Mouse (Mus musculus) adipocyte (in vitro differentiated cells): ENCODE measurements at regions not wholly inside any gene's neighbourhood (a gene's known extent, or its start where the extent isn't known, plus 50 kb on each side); places are given as distances from the start of the nearest gene placed in this dataset.

ENCODE experiments used
- DNase-seq: peaks from one replicate; pipeline ENCODE4 v3.0.0-alpha.2; 2016; ENCODE audit warnings: low spot score

DNA sequence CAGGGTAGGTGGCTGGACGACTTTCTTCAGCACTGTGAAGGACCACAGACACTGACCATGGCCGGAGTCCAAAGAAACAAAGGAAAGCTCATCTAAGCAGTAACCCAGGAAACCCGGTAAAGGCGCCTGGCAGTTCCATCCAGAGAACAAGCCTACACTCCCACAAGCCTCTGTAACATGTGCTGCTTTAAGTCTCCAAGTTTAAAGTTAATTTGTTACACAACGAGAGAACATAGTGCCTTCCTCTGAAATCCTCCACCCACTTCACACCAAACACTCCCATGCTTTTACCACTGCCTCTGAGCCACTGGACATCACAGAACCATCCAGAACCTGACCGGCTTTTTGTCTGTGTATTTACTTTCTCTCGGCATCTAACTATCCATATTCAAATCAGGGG is 416.0 kb downstream of the Atp23 start:
- no peak for DNase-seq

DNA sequence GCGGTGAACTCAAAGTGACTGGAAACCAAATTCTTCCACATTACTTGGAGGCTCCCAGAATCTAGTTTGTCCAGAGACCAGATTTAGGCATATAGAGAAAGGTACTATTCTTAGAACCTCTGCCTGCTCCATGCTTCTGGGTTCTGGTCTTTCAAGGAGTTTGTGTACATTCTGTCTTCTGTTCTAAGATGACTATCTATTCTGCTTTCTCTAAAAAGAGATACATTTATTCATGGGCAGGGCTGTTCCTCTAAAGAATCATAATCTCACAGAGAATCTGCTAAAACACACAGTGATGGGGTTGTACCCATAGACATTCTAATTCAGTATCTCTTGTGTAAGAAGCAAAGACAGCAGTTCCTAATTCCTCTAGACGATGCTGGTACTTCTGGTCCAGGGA is 417.7 kb downstream of the Atp23 start:
- no peak for DNase-seq

DNA sequence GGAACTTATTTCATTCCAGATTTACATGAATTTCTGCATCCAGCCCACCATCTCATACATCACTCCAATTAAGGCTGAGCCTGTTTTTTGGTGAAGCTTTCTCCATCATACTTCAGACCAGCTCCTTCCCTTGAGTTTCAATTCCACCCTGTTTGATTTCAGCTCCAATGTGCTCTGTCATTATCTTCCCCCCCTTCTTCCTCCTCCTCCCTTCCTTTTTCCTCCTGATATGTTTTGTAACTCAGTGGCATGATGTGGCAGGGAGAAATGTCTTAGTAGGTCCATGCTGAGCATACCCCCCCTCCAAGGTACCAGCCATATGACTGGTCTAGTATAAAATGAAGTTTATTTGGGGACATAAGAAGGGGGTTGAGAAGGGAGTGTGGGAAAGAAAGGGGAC is 420.8 kb downstream of the Atp23 start:
- no peak for DNase-seq

DNA sequence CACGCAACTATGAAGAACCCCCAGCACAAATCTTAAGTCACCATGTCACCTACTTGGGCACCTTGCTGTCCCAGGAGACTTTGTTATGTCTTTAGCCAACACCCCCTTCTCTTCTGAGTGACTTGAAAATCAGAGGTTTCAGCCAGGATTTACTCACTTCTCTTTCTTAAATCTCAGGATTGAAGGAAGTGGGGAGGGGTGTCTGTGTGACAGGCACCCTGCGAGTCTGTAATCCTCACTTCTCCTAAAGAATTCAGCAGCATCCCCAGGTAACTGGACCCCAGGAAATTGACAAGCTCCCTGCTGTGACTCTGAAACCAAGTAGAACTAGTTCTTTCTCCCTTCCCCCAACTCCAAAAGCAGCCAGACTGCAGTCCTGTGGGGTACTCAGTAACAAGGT is 421.4 kb downstream of the Atp23 start:
- DNase-seq, result no peak

DNA sequence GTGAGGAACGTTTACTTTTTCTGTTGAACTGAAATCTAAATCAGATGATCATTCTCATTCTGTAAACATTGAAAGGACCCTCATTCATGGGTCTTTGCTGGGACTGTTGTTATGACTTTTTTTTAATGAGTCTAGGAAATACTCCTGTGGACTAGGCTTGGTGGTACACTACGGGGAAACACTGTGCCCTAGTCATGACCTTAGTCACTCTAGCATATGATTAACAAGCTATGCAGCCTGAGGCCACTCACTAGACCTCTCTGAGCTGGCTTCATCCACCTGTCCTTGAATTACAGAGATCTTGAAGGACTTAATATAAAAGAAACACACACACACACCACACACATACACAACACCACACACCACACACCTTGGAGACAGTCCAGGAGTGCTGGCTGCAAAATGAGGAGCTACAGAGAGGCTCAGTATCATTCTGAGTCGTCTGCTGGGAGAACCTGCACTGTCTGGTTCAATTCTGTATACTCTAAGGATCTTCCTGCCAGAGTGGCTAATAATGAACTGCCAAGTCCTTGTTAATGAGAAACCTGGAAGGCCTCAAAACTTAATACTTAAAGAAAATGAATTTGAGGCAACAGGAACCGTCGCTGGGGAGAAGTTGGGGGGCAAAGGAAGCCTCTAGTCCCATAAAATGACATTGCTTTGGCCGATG is 428.0 kb downstream of the Atp23 start:
- no peak for DNase-seq

DNA sequence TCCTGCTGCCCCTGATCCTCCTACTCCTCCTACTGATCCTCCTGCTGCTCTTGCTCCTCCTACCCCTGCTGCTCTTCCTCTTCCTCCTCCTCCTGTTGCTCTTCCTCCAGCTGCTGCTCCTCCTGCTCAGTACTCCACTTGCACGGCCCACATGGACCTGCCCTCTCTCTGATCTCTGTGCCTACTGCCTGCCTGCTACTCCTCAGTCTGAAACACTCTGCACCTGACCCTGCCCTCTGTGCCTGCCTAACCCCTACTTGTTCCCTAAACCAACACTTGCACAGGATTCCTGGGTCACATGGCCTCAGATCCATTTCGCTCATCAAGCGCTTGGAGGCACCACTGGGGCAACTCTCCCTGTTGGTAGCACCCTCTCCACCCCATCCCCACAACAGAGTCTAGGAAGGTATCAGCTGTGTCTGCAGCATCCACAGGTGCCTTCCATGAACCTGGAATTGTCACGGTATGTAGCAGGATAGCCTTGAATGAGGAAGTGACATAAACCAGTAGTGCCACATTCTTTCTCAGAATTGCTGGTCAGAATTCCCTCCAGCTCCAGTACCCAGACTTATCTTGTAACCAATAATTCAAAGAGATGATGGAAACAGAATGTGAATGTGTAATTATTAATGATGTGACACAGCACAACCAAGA is 430.2 kb downstream of the Atp23 start:
- DNase-seq, result no peak

DNA sequence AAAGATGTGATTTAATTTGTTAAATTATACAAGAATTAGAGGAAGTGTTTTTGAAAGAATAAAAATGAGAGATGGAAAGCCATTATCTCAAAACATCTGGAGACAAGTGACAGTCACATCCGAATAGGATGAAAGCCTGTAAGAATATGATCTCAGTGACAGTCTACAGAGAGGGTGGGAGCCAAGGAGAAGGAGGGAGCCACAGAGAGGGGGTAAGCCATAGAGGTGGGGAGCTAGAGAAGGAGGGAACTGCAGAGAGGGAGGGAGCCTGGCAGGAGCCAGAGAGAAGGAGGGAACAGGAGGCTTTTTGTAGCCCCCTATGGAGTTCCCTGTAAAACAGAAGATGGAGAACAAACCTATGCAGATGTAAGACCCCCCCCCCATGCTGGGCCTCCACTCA is 438.4 kb downstream of the Atp23 start:
- DNase-seq, result no peak

DNA sequence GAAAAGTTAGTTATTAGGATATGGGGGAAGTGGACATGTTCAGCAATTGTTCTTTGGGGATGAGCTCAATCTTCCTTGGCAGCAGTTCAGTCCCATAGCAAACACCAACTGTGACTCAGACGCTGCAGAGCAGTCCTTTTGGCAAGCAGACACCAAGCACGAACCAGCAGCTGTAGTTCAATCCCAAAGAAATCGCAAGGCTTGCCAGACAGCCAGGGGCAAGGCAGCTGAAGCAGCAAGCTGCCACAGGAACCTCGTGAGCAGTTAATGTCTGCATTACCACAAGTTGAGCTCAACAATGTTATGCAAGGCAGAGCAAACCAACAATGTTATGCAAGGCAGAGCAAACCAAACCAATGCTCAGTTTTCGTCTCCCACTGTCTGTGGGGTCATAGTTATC is 442.6 kb downstream of the Atp23 start:
- DNase-seq, result no peak

DNA sequence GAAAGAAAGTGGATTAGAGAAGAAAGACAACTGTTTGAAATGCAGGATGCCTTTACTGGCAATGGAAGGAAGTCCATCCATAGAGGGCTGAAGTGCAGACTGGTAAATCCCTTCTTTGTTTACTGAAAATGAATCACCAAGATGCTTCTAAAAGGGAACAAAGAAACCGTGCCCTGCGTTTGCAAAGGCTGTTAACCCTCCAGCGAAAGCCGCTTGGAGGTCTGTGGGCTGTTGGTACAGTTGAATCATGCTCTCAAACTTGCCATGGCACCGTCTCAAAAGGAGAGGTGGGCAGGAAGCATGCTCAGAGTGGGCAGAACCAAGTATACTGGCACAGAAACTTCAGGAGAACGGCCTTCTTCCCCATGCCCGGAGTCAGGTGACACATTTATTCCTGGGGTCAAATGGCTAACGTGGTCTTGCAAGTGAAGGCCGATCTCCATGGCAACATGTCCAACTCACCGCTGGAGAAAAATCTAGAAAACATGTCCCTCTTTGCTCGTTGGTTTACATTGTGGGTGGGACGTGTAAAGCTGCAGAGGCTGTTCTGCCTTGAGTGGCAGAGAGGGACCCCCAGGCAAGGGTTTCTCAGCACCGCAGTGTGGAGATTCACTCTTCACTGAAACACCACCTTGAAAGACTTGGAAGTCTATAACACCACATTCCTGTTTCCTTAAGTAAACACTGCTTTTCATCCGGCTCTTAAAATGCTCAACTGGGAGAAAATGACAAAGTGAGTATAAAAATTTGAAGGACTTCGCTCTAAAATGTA is 448.2 kb downstream of the Atp23 start:
- no peak for DNase-seq

DNA sequence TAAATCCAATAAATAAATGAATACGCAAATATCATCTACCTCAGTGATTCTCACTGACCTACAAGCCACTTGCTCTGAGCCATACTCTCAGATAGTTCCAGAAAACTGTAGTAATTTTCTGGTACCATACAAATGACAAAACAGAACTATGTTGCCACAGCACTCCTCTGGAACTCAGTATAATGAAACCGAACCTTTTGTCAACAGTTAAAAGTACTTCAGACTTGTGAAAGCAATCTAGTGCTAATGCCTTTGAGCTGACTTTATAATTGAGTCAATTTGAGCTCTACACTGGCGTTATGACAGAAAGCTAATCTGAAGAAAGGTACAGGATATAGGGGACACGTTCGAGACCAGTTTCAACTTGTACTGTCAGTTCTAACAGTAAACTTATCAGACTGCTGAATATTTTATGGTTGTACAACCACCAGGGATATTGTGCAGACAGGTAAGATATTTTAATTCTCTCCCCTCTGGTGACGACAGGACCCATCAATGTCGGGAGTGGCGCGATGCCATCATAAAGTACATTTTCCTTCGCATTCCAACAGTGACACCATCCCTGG is 449.0 kb downstream of the Atp23 start:
- DNase-seq, result no peak

DNA sequence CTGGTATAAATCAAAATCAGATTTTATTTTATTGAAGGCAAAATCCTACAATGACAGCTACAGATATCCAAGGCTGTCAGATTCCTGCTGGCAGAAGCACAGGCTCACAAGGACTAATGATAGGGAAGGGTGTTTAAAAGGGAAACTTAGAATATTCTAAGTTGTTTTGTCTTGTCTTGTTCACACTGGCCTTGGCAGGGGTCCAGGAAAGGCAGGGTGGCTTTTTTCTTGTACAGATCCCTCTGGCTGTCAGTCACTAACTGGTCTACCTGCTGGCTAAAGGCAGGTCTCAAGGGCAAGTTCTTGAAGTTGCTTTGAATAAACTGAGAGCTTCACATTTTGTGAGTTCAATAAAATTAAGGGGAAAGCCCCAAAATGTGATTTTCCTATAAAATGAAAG is 465.3 kb downstream of the Lrig3 start:
- DNase-seq, result no peak

DNA sequence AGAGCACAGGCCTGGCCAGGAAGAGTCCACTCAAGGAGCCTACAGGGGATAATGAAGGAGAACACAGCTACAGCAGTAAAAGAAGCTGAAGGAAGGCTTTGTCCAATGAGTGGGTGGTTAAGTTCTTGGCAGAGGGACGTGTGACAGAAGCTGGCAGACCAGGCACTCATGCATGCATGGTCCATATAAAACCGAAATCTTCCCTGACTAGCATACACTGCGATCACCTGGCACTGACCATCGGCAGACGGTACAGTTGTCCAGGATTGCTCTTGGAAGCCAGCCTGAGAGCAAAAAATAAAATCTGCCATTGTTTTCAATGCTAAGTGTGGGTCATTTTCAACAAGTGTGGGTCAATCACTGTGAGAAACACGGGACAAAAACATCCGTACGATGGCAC is 464.4 kb downstream of the Lrig3 start:
- DNase-seq, result no peak

DNA sequence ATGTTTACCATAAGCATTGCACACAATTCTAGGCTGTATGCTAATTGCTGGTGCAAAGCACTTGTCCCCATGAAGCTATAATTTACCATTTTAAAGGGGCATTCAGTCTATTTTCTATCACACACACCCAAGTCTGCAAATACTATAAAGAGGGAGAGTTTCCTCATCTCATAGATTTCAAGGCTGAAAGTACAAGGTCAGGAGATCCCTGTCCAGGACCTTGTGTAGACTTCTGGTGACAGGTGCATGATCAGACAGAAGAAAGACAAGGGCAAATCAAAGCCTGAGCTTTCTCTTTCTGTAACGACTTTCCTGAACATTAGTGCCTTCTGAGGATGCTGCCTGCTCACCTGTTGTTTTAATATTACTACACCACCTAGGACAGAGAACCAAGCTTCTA is 463.5 kb downstream of the Lrig3 start:
- no peak for DNase-seq

DNA sequence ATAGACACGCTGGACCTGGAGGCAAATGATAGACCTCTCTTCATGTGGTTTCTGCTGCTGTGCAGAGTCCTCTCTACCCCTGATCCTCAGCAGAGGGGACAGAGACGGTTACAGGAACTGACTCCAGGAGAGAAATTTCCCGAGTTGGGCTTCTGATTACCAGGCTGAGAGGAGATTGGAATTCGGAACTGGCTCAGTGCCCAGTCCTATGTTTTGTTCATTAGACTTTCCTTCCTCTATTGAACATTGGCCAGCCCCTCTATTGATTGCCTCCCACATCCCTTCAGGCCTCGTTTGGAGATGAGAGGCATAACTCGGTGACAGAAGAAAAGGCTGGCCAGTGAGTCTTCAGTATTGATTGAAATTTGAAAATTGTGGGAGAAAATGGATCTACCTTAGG is 456.1 kb downstream of the Lrig3 start:
- DNase-seq, result no peak

DNA sequence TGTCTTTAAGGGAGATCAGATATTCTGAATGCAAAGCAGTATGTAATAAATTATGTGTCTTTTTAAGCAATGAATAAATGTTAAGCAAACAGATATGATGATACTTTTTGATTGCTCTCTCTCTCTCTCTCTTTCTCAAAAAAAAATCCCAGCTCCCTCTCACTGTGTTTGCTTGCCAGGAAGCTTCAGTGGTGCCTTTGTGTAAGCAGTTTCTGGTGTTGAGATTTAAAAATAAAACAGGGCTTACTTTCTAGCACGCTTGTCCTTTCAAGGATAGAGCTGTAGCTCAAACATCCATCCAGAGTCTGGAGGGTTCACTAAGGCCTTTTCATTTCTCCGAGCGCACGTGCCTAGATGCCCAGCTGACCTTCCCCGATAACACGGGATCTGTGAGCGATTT is 447.8 kb downstream of the Lrig3 start:
- DNase-seq, result no peak

DNA sequence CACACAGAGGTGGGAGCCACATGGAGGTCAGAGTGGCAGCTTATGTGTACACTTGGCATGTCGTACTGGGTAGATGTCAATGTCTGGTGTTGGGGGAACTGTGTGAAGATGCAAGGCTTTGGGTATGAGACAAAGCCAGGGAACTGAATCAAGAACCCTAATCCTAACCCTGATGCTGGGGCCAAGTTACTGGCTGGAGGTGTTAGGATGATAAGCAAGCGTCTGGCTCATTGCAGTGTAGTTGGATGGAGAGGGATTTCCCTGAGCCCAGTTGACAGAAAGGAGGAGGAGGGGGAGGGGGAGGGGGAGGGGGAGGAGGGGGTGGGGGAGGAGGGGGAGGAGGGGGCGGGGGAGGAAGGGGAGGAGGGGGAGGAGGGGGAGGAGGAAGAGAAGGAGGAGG is 426.3 kb downstream of the Lrig3 start:
- no peak for DNase-seq

DNA sequence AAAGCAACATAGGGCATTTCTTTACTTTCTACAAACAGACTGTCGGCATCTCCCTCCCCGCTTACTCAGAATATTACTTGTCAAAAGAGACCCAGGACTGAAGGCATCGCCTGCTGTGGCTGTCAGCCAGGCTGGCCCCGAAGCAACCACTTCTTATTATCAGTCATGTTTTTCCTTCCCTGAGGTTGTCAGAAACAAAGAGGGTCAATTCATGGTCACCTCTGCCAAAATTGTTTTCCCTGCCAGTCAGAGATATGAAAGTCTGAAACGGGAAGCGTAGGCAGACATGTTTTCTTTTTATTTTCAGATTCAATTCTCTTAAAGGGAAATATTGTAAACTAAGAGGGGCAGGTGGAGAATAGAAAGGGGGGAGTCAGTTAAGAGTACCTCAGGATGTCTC is 425.8 kb downstream of the Lrig3 start:
- no peak for DNase-seq

DNA sequence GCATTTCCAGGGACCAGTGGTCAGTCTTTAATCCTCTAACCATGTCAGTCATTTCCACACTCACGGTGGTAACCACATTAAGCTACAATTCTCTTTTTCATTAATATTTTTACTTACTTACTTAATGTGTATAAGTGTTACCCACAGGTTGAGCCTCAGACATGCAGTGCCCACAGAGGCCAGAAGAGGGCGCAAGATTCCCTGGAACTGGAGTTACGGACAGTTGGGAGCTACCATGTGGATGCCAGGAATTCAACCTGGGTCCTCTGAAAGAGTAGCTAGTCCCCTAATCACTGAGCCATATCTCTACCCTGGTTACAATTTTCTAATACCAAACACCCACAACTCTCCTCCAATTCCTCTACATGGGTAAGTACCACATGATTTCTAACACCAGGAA is 420.5 kb downstream of the Lrig3 start:
- DNase-seq, result no peak

DNA sequence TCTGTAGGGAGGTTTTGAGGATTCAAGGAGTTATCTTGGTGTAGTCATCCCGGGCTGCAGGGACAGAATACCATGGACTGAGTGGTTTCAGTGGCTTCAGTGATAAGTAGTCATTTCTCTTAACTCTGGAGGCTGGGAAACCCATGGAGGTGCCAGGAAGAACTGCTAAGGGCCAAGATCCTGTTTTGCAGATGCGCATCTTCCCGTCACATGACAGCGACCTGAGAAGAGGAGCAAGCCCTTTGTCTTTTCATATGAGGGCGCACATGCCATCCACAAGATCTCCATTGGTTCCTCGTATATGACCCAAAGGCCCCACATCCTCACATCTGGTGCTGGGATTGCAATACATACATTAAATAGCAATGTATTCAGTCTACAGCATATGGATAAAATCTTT is 419.7 kb downstream of the Lrig3 start:
- no peak for DNase-seq

DNA sequence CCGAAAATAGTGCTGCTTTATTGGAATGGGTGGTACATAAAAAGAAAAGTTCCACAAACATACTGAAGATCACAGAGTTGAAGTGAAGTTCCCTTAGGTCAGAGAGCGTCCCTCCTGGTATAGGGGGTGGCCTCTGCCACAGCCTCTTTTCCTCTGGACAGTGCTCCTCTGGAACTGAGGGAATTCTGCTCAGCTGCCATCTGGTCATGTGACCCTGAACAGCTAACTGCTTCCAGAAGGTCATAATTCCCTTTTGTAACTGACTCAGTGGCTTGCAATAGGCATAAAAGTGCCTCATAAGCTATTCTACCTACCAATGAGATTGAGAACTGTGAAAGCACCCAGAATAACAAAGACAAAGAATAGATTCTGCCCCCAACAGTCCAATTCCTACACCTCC is 414.4 kb downstream of the Lrig3 start:
- no peak for DNase-seq

DNA sequence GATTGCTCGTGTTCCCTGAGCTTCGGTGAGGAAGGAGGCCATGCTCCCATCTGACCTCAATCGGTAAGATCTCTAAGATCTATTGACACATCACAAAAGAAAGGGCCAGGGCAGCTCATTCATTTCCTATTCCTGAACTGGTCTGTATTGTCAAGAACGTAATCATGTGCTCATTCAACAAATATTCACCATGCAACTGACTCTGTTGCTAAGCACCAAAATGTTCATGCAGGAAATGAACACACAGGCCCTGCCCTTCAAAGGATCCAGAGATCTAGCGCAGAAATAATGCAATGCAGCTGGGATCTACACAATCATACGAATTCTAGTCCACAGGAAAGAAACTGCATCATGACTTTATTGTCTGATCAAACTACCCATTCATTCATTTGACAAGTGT is 413.3 kb downstream of the Lrig3 start:
- no peak for DNase-seq

DNA sequence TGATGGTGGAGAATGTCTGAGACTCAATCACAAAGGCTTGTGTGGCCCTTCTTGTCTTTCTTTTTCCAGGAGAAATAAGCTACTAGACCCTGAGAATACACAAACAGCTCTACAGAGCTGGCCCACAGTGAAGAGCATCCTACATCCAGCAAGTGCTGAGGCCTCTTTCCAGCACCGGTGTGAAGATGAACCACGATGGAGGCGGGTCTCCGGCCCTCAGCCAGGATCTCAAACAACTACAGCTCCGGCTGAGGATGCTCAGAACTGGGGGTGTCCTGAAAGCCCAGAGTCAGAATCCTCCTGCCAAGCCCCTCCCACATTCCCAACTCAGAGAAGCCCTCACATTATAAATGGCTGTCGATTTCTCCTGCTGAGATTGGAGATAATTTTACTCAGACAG is 407.9 kb downstream of the Lrig3 start:
- DNase-seq, result no peak

DNA sequence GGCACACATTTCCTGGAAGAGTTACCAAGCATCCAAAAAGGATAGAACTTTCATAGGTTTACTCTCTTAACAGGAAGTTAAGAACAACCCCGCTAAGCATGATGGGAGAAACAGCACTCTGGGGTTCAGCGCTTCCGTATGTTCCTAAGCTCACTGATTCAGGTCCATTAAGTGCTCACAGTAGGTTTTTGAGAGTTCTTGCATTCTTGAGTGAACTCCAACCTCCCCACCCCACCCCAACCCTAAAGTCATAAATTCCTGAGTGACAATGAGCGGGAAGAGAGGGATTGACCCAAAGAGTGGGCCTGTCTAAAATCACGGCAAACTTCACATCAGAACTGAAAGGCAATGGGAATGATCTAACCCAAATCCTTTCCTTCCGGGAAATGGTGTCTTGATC is 405.9 kb downstream of the Lrig3 start:
- no peak for DNase-seq
